Mouse (Mus musculus) ES-E14 (cell line): ENCODE measurements at regions not wholly inside any gene's neighbourhood (a gene's known extent, or its start where the extent isn't known, plus 50 kb on each side); places are given as distances from the start of the nearest gene placed in this dataset.

ENCODE experiments used
- DNase-seq: peaks from one replicate; pipeline ENCODE4 v3.0.0-alpha.2; 2013; ENCODE audit warnings: low read depth, low spot score
- H3K27ac ChIP-seq: 2 replicates; pipeline ENCODE4 v1.5.1; 2012; ENCODE audit warnings: low read depth, mild to moderate bottlenecking, low read length, moderate library complexity, mixed read lengths; ENCODE audit not compliant: poor library complexity, insufficient read depth, severe bottlenecking
- H3K36me3 ChIP-seq: 2 replicates; pipeline ENCODE4 v1.6.1; 2012; ENCODE audit warnings: mild to moderate bottlenecking, low read length, moderate library complexity, mixed read lengths; ENCODE audit not compliant: control insufficient read depth, poor library complexity, insufficient read depth, severe bottlenecking
- H3K4me1 ChIP-seq, 2 experiments: fragments of 150-350 bp in 1 of 2; sonication (generic) in 1 of 2; 2 replicates each; pipeline ENCODE4 v1.6.1; 2012; ENCODE audit warnings: low read length in 2 of 2, mild to moderate bottlenecking in 1 of 2, mixed read lengths in 1 of 2; ENCODE audit not compliant: control insufficient read depth in 2 of 2, insufficient read depth in 2 of 2, poor library complexity in 1 of 2
- H3K4me3 ChIP-seq, 2 experiments: fragments of 150-350 bp in 1 of 2; sonication (generic) in 1 of 2; 2 replicates each; pipeline ENCODE4 v1.5.1; 2012; ENCODE audit warnings: low read length in 2 of 2, low read depth in 1 of 2, mild to moderate bottlenecking in 1 of 2, mixed read lengths in 1 of 2; ENCODE audit not compliant: insufficient read depth in 1 of 2, poor library complexity in 1 of 2, severe bottlenecking in 1 of 2
- H3K9ac ChIP-seq: 2 replicates; pipeline ENCODE4 v1.6.1; 2012; ENCODE audit warnings: low read depth, mild to moderate bottlenecking, low read length, mixed read lengths; ENCODE audit not compliant: poor library complexity, insufficient read depth, severe bottlenecking
- H3K9me3 ChIP-seq: fragments of 150-350 bp; sonication (generic); 2 replicates; pipeline ENCODE4 v1.6.1; 2012; ENCODE audit warnings: low read depth, mild to moderate bottlenecking, low read length; ENCODE audit not compliant: control insufficient read depth, insufficient read depth
- CHD2 ChIP-seq: IDR thresholded peaks from 2 replicates; pipeline ENCODE4 v1.6.1; 2014; ENCODE audit warnings: mild to moderate bottlenecking, low read depth, low read length, inconsistent platforms
- HCFC1 ChIP-seq: IDR thresholded peaks from 2 replicates; pipeline ENCODE4 v1.6.1; 2012; ENCODE audit warnings: low read length, inconsistent platforms, borderline replicate concordance; ENCODE audit not compliant: insufficient read depth
- MAFK ChIP-seq: IDR thresholded peaks from 2 replicates; pipeline ENCODE4 v1.6.1; 2014; ENCODE audit warnings: mild to moderate bottlenecking, low read depth, low read length, inconsistent platforms; ENCODE audit not compliant: insufficient read depth
- ZC3H11A ChIP-seq: IDR thresholded peaks from 2 replicates; pipeline ENCODE4 v1.6.1; 2012; ENCODE audit warnings: low read depth, mild to moderate bottlenecking, inconsistent platforms, low read length, borderline replicate concordance
- ZNF384 ChIP-seq: IDR thresholded peaks from 2 replicates; pipeline ENCODE4 v1.6.1; 2012; ENCODE audit warnings: low read depth, low read length, inconsistent platforms
- in situ Hi-C, 2 experiments: fragments of 600-800 bp; cut with MboI; formaldehyde crosslinking; loops; one replicate each; pipeline ENCODE4 v1.15.1; 2025; ENCODE audit warnings: low sequenced_read_pairs in 2 of 2, inconsistent platforms in 1 of 2; ENCODE audit not compliant: unreplicated experiment in 2 of 2

GRCm38 (mm10) chr13:16659894-16660293 lies 648.2 kb downstream of the Inhba start:
- TF ChIP-seq ZC3H11A, result no peak
- no peak for TF ChIP-seq HCFC1
- no peak for TF ChIP-seq MAFK
- no peak for TF ChIP-seq CHD2
- no peak for TF ChIP-seq ZNF384
- Histone ChIP-seq H3K9ac (no peak overlapping the region), H3K4me3 (no peak overlapping the region), H3K9me3 (no peaks in the 10 kb centered on the region), H3K4me1 (no peaks in the 10 kb centered on the region), H3K27ac (no peak overlapping the region), H3K36me3 (no peaks in the 10 kb centered on the region)
- in situ Hi-C loops, result no loop called here
- DNase-seq, result no peak

GRCm38 (mm10) chr13:16668652-16669051 lies 657.0 kb downstream of the Inhba start:
- Histone ChIP-seq H3K4me1 (no peaks in the 10 kb centered on the region), H3K4me3 (no peak overlapping the region), H3K27ac (no peak overlapping the region), H3K9me3 (no peaks in the 10 kb centered on the region), H3K36me3 (no peaks in the 10 kb centered on the region), H3K9ac (no peak overlapping the region)
- DNase-seq, result no peak
- in situ Hi-C loops, result no loop called here
- TF ChIP-seq CHD2 (no peak), MAFK (no peak)

GRCm38 (mm10) chr13:16669281-16669680 lies 657.6 kb downstream of the Inhba start:
- Histone ChIP-seq H3K36me3 (no peaks in the 10 kb centered on the region), H3K9ac (no peak overlapping the region), H3K4me3 (no peak overlapping the region), H3K9me3 (no peaks in the 10 kb centered on the region), H3K27ac (no peak overlapping the region), H3K4me1 (no peaks in the 10 kb centered on the region)
- no peak for DNase-seq
- in situ Hi-C loops, result no loop called here
- TF ChIP-seq CHD2, result no peak
- no peak for TF ChIP-seq ZC3H11A
- no peak for TF ChIP-seq ZNF384
- TF ChIP-seq MAFK, result no peak
- TF ChIP-seq HCFC1, result no peak

- Histone ChIP-seq H3K36me3 (no peaks in the 10 kb centered on the region), H3K27ac (no peak overlapping the region), H3K4me1 (no peaks in the 10 kb centered on the region), H3K4me3 (no peak overlapping the region), H3K9ac (no peak overlapping the region), H3K9me3 (no peaks in the 10 kb centered on the region)
- TF ChIP-seq MAFK, result no peak
- TF ChIP-seq CHD2, result no peak
- TF ChIP-seq ZC3H11A, result no peak
- TF ChIP-seq ZNF384, result no peak
- no peak for TF ChIP-seq HCFC1
- no peak for DNase-seq
- in situ Hi-C loops, result no loop called here
Measured at GRCm38 (mm10) chr13:16670047-16670733, 658.5 kb downstream of the Inhba start.

GRCm38 (mm10) chr13:16670736-16671135 lies 659.1 kb downstream of the Inhba start:
- in situ Hi-C loops, result no loop called here
- no peaks in the 10 kb centered on the region; a peak in 1 of 4 replicates for H3K4me1 ChIP-seq
- DNase-seq, result no peak
- H3K27ac ChIP-seq, result no peak overlapping the region
- H3K4me3 ChIP-seq, result no peak overlapping the region
- no peak for TF ChIP-seq ZC3H11A
- TF ChIP-seq HCFC1, result no peak
- no peak for TF ChIP-seq MAFK
- no peak for TF ChIP-seq ZNF384
- TF ChIP-seq CHD2, result no peak
- H3K9me3 ChIP-seq, result no peaks in the 10 kb centered on the region
- no peak overlapping the region for H3K9ac ChIP-seq
- H3K36me3 ChIP-seq, result no peaks in the 10 kb centered on the region
